Mouse (Mus musculus) midbrain, embryonic 11.5 days (tissue): Measurements from ENCODE around the gene Papolb. TPM values are rescaled to one million over a fixed set of nuclear protein-coding genes. Genes with fewer than 3 reads are reported as not detected.

Experiments used
- ATAC-seq: fragments of 200-750 bp; cut with Nextera tagmentation; 2 replicates; pipeline ENCODE4 v1.8.0; 2017; ENCODE audit warnings: moderate TSS enrichment, moderate library complexity; ENCODE audit not compliant: low FRiP score
- DNase-seq: peaks from one replicate; pipeline ENCODE4 v3.0.0; 2015; ENCODE audit warnings: low spot score; ENCODE audit errors: missing footprints
- H3K27ac ChIP-seq: fragments of 300-500 bp; sonication (generic); 2 replicates; pipeline ENCODE4 v1.5.1; 2014; ENCODE audit warnings: low read depth, low read length
- H3K27me3 ChIP-seq: fragments of 300-500 bp; sonication (generic); 2 replicates; pipeline ENCODE4 v1.6.1; 2014; ENCODE audit warnings: mild to moderate bottlenecking, low read length, moderate library complexity, mixed read lengths; ENCODE audit not compliant: control insufficient read depth, insufficient read depth
- H3K36me3 ChIP-seq: fragments of 300-500 bp; sonication (generic); 2 replicates; pipeline ENCODE4 v1.6.1; 2014; ENCODE audit warnings: mild to moderate bottlenecking, low read length, moderate library complexity, mixed read lengths; ENCODE audit not compliant: control insufficient read depth, insufficient read depth
- H3K4me1 ChIP-seq: fragments of 300-500 bp; sonication (generic); 2 replicates; pipeline ENCODE4 v1.6.1; 2014; ENCODE audit warnings: low read length; ENCODE audit not compliant: control insufficient read depth, insufficient read depth
- H3K4me2 ChIP-seq: fragments of 300-500 bp; sonication (generic); 2 replicates; pipeline ENCODE4 v1.6.1; 2014; ENCODE audit warnings: mild to moderate bottlenecking, moderate library complexity
- H3K4me3 ChIP-seq: fragments of 300-500 bp; sonication (generic); 2 replicates; pipeline ENCODE4 v1.5.1; 2014; ENCODE audit warnings: low read depth, low read length
- H3K9ac ChIP-seq: fragments of 300-500 bp; sonication (generic); 2 replicates; pipeline ENCODE4 v1.6.1; 2014; ENCODE audit warnings: low read length
- H3K9me3 ChIP-seq: fragments of 300-500 bp; sonication (generic); 2 replicates; pipeline ENCODE4 v1.6.1; 2016; ENCODE audit warnings: low read length; ENCODE audit not compliant: control insufficient read depth
- WGBS: fragments of 180-500 bp; shearing (Covaris S2); extraction: QIAGEN DNeasy Blood & Tissue Kit; methylation state at CpG from one replicate; pipeline ENCODE4 v1.1.7; 2014; 5-methylcytosine and 5-hydroxymethylcytosine counted together
- polyA plus RNA-seq: library from polyadenylated mRNA; unstranded; fragments of >200 nt; fragmentation: Nextera tagmentation; extraction: Ambion mirVana; gene quantifications from 2 replicates; pipeline ENCODE4 v1.2.1, GENCODE M21; 2014

Gene Papolb
- polyA plus RNA-seq, 1 experiment from 2014 or later = 0.22 TPM

DNA sequence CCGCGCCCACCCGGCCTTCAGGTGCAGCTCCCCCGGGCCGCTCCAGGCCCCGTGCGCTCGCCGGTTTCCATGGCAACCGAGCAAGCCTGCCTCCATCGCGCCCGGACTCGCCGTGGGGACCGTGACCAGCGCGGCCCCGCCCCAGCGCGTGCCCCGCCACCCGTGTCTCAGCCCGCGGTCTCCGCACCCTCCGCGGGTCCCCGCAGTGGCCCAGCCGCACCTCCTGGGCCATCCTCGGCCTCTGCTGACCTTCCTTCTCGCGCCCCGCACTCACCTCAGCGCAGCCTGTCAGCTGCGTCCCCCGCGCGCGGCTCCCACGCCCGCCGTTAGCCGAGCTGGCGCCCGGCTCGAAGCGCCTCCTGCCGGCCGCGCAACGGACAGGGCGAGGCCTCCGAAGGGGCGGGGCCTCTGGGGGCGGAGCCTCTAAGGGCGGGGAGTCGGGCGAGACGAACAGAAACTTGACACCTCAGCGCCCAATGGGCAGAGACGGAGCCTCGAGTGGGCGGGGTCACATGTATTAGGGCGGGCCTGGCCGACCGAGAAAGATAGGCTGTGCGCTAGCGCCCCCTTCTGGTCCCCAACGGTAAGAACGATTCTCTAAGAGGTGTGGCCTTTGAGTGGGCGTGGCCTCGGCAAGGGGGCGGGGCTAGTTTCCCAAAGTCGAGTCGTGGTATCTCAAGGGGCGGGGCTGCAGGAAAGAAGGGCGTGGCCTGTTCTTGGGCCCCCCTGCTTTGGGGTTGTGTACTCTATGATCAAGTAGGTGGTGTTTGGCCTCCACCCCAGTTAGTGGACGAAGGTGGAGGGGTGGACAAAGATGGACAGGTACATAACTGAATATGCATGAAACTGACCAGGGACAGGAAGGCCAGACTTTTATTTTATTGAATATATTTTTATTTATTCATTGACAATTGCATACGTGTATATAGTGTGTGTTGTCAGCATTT lies 21.1 kb upstream of the Papolb start, which contains the start of gene Radil:
Gene Radil, minus strand, starts transcription at position 393 of the 947 bp plus-strand sequence.
- ATAC-seq = peak; percentile 93
- WGBS = 3% methylated on average over 67 of the region's 80 CpGs
- peak; percentile 100 for DNase-seq
- Histone ChIP-seq H3K27ac (peak within 1 kb of the TSS; percentile 61), H3K4me3 (peak within 1 kb of the TSS; percentile 49), H3K27me3 (no peaks in the 10 kb centered on the region), H3K9me3 (no peaks in the 10 kb centered on the region), H3K4me2 (peak within 1 kb of the TSS; percentile 81), H3K4me1 (peaks cover 18% of the 10 kb centered on the region), H3K36me3 (no peaks in the 10 kb centered on the region), H3K9ac (peak within 1 kb of the TSS; percentile 63)

DNA sequence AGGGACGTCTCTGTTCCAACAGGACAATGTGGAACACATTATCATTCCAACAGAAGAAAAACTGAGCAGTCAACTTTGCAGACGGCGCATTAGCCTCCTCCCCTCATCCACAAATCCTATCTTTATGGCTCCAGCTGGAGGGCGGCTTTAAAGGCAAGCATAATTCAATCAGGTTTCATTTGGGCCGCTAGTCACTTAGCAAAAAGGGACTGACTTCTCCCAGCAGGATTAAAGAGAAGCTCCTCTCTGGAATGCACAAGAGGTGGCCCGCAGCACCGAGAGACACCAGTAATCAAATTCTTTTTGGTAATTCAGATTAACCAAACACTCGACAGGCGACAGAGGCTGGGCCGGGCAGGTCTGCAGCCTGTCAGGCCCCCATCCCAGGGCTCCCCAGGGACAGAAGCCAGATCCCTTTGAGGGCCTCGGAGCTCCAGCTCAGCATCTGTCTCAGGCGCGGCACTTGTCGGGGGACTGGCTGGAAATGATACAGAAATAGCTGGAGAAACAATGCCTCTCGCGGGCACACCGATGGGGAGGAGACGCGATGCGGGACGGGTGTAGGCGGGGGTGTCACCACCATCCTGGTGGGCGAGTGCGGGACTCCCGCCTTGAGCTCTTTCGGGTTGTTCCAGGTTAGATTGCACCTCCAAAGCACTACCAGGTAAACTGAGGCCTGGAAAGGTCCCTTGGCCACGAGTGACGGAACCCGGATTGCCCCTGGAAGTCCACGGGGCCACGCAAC lies 20.3 kb upstream of the Papolb start:
- H3K4me3 ChIP-seq = peak overlapping the region; percentile 49
- WGBS = under 1% methylated on average over 31 of the region's 31 CpGs
- H3K4me2 ChIP-seq = peak overlapping the region; percentile 81
- ATAC-seq (peak; percentile 62), DNase-seq (peak; percentile 94)
- H3K9me3 ChIP-seq = no peaks in the 10 kb centered on the region
- H3K4me1 ChIP-seq = peaks cover 18% of the 10 kb centered on the region
- peak overlapping the region; percentile 63 for H3K9ac ChIP-seq
- no peaks in the 10 kb centered on the region for H3K27me3 ChIP-seq
- peak overlapping the region; percentile 61 for H3K27ac ChIP-seq
- no peaks in the 10 kb centered on the region for H3K36me3 ChIP-seq

DNA sequence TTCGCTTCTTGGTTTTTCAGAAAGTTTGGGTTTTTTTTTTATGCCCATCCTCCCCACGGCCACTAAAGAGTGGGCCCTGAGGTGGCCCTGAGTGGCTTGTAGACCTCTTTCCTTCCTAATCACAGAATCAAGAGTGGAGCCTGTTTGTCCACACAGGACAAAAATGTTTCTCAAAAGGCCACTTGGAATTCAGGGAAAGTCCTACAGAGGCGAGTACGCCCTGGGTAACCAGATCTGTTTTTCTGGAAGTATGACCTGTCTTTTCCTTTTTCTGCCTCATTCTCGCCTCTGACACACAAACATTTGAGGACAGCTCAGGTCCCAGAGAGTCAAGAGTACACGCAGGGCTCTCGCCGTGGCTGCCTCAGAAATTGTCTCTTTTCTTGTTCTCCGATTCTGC lies 19.6 kb upstream of the Papolb start:
- H3K9me3 ChIP-seq = no peaks in the 10 kb centered on the region
- H3K36me3 ChIP-seq = no peaks in the 10 kb centered on the region
- H3K4me2 ChIP-seq = peak overlapping the region; percentile 81; the same call in 1 of the 2 replicates
- H3K4me1 ChIP-seq = peaks cover 18% of the 10 kb centered on the region
- no peak for ATAC-seq
- no peak overlapping the region for H3K9ac ChIP-seq
- WGBS = 35% methylated on average over 9 of the region's 9 CpGs
- H3K4me3 ChIP-seq = no peak overlapping the region
- peak; percentile 88 for DNase-seq
- no peaks in the 10 kb centered on the region for H3K27me3 ChIP-seq
- peak overlapping the region; percentile 30; the same call in 1 of the 2 replicates for H3K27ac ChIP-seq

DNA sequence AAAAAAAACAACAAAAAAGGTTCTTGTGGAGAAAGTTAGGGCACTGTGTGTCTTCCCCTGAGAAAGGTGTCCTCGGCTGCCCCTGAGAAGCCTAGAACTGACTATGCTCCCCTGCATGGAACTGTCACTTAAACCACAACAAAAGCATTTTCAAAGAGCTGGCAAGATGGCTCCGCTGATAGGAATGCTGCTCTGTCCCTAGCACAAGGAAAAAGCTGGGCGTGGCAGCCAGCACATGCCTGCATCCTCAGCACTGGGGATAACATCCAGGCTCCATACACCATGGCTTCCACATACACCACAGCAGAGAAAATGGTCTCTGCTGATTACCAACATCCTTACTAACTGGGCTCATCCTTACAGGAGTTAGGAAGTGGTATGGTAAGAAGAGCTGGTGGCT lies 17.2 kb upstream of the Papolb start:
- H3K36me3 ChIP-seq = no peaks in the 10 kb centered on the region
- 85% methylated on average over 3 of the region's 3 CpGs for WGBS
- H3K27me3 ChIP-seq = no peaks in the 10 kb centered on the region
- ATAC-seq (no peak), DNase-seq (no peak)
- H3K27ac ChIP-seq = no peak overlapping the region
- H3K4me1 ChIP-seq = peaks cover 18% of the 10 kb centered on the region
- no peaks in the 10 kb centered on the region for H3K9me3 ChIP-seq
- H3K9ac ChIP-seq = no peak overlapping the region
- no peak overlapping the region for H3K4me2 ChIP-seq
- no peak overlapping the region for H3K4me3 ChIP-seq

- Histone ChIP-seq H3K9me3 (no peaks in the 10 kb centered on the region), H3K4me1 (peaks cover 18% of the 10 kb centered on the region), H3K27me3 (no peaks in the 10 kb centered on the region), H3K9ac (peak overlapping the region; percentile 27; the same call in 1 of the 2 replicates), H3K36me3 (no peaks in the 10 kb centered on the region), H3K4me2 (no peak overlapping the region), H3K4me3 (no peak overlapping the region), H3K27ac (no peak overlapping the region)
- DNase-seq (peak; percentile 89), ATAC-seq (no peak)
- WGBS = 3% methylated on average over 5 of the region's 5 CpGs
Observed at GRCm38 (mm10) chr5:142546344-142546743, 16.5 kb upstream of the Papolb start.

GRCm38 (mm10) chr5:142545014-142545795 lies 15.3 kb upstream of the Papolb start:
- Histone ChIP-seq H3K4me3 (no peak overlapping the region), H3K4me2 (no peak overlapping the region), H3K27me3 (no peaks in the 10 kb centered on the region), H3K9ac (no peak overlapping the region), H3K4me1 (peaks cover 12% of the 10 kb centered on the region), H3K27ac (no peak overlapping the region), H3K9me3 (no peaks in the 10 kb centered on the region), H3K36me3 (no peaks in the 10 kb centered on the region)
- 90% methylated on average over 5 of the region's 5 CpGs for WGBS
- ATAC-seq = no peak
- DNase-seq = peak; percentile 81

GRCm38 (mm10) chr5:142537286-142537685 lies 7.4 kb upstream of the Papolb start:
- 89% methylated on average over 3 of the region's 3 CpGs for WGBS

DNA sequence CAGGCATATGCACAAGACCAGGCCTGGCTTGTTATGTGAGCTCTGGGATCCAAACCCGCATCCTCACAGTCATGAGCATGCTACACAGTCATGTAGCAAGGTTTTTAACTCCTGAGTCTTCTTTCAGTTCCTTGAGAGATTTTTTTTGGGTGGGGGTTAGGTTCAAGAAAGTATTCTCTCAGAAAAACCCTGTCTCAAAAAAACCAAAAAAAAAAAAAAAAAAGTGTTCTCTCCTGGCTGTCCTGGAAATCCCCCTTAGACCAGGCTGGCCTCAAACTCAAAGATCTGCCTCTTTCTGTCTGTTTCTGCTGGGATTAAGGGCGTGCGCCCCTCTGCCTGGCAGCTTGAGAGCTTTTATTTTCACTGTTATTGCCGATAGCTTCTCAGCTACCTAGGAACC lies 5.5 kb upstream of the Papolb start:
- no peaks in the 10 kb centered on the region for H3K9me3 ChIP-seq
- no peaks in the 10 kb centered on the region for H3K27me3 ChIP-seq
- H3K4me1 ChIP-seq = no peaks in the 10 kb centered on the region
- H3K9ac ChIP-seq = no peak overlapping the region
- WGBS = 72% methylated on average over 4 of the region's 4 CpGs
- H3K36me3 ChIP-seq = no peaks in the 10 kb centered on the region
- no peak overlapping the region for H3K4me3 ChIP-seq
- H3K27ac ChIP-seq = no peak overlapping the region
- H3K4me2 ChIP-seq = no peak overlapping the region
- ATAC-seq (no peak), DNase-seq (no peak)

More at GRCm38 (mm10) chr5:142537286-142537685, 7.4 kb upstream of the Papolb start:
- Histone ChIP-seq H3K36me3 (no peaks in the 10 kb centered on the region), H3K9me3 (no peaks in the 10 kb centered on the region), H3K4me1 (no peaks in the 10 kb centered on the region), H3K4me3 (no peak overlapping the region), H3K27me3 (no peaks in the 10 kb centered on the region), H3K27ac (no peak overlapping the region), H3K9ac (no peak overlapping the region), H3K4me2 (no peak overlapping the region)
- no peak for ATAC-seq
- DNase-seq = no peak
